Mouse (Mus musculus) liver, embryonic 11.5 days (tissue): Measurements from ENCODE around the gene Ncbp2. TPM values are rescaled to one million over a fixed set of nuclear protein-coding genes. Genes with fewer than 3 reads are reported as not detected.

Experiments
- ATAC-seq: fragments of 200-750 bp; cut with Nextera tagmentation; replicated peaks from 2 replicates; pipeline ENCODE4 v1.8.0; 2017; ENCODE audit warnings: moderate number of reproducible peaks, mild to moderate bottlenecking, moderate TSS enrichment, moderate library complexity; ENCODE audit not compliant: low FRiP score
- DNase-seq: peaks from one replicate; pipeline ENCODE4 v3.0.0-alpha.2; 2017; ENCODE audit warnings: low spot score
- H3K27ac ChIP-seq: fragments of 300-500 bp; sonication (generic); 2 replicates; pipeline ENCODE4 v1.5.1; 2014; ENCODE audit warnings: mild to moderate bottlenecking, low read depth, low read length, control low read depth
- H3K27me3 ChIP-seq: fragments of 300-500 bp; sonication (generic); replicated peaks from 2 replicates; pipeline ENCODE4 v1.6.1; 2014; ENCODE audit warnings: low read length, mixed read lengths; ENCODE audit not compliant: control insufficient read depth, insufficient read depth
- H3K36me3 ChIP-seq: fragments of 300-500 bp; sonication (generic); 2 replicates; pipeline ENCODE4 v1.6.1; 2014; ENCODE audit warnings: mild to moderate bottlenecking, low read length, moderate library complexity, mixed read lengths; ENCODE audit not compliant: control insufficient read depth, insufficient read depth
- H3K4me1 ChIP-seq: fragments of 300-500 bp; sonication (generic); replicated peaks from 2 replicates; pipeline ENCODE4 v1.6.1; 2014; ENCODE audit warnings: low read length, mixed read lengths; ENCODE audit not compliant: control insufficient read depth, insufficient read depth
- H3K4me2 ChIP-seq: fragments of 300-500 bp; sonication (generic); 2 replicates; pipeline ENCODE4 v1.6.1; 2014; ENCODE audit warnings: mild to moderate bottlenecking, control low read depth, moderate library complexity
- H3K4me3 ChIP-seq: fragments of 300-500 bp; sonication (generic); 2 replicates; pipeline ENCODE4 v1.5.1; 2014; ENCODE audit warnings: low read depth, low read length, control low read depth
- H3K9ac ChIP-seq: fragments of 300-500 bp; sonication (generic); 2 replicates; pipeline ENCODE4 v1.6.1; 2014; ENCODE audit warnings: low read depth, low read length, control low read depth
- H3K9me3 ChIP-seq: fragments of 300-500 bp; sonication (generic); 2 replicates; pipeline ENCODE4 v1.6.1; 2016; ENCODE audit warnings: low read length, inconsistent platforms, mixed read lengths; ENCODE audit not compliant: control insufficient read depth
- WGBS: fragments of 180-500 bp; shearing (Covaris S2); extraction: QIAGEN DNeasy Blood & Tissue Kit; methylation state at CpG from one replicate; pipeline ENCODE4 v1.1.7; 2014; 5-methylcytosine and 5-hydroxymethylcytosine counted together
- polyA plus RNA-seq: library from polyadenylated mRNA; unstranded; fragments of >200 nt; fragmentation: Nextera tagmentation; extraction: Ambion mirVana; gene quantifications from 2 replicates; pipeline ENCODE4 v1.2.1, GENCODE M21; 2014

Ncbp2 gene
- 93.0 and 93.5 TPM in 2 replicates for polyA plus RNA-seq

DNA sequence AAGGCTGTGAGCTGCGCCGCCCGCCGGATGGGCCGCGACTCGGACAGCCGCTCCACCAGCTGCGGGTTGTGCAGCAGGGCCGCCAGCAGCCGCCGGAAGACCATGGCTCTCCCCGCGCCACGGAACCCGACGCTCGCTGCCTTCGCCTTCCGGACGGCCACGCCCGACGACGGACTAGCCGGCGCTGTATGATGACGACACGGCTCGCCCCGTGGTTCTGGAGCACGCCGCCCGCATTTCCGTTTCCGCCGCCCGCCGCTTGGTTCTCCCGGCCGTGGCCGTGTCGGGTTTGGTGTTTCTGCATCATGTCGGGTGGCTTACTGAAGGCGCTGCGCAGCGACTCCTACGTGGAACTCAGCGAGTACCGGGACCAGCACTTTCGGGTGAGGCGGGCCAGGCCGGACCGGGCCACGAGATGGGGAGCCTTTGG lies at the start of gene Ncbp2, which contains the start of gene 0610012G03Rik:
Gene Ncbp2 (plus strand): TSS at position 169 of the 430 bp plus-strand sequence.
Gene 0610012G03Rik (minus strand): TSS at position 150 of the 430 bp plus-strand sequence.
- ATAC-seq = peak; percentile 86
- Histone ChIP-seq H3K36me3 (0 out of 2 replicates have a peak, but pooled peaks cover 11% of the 10 kb centered on the region), H3K9me3 (no peaks in the 10 kb centered on the region), H3K4me1 (peaks cover 15% of the 10 kb centered on the region), H3K27ac (peak within 1 kb of the TSS; percentile 84), H3K4me3 (peak within 1 kb of the TSS; percentile 84), H3K9ac (peak within 1 kb of the TSS; percentile 84), H3K27me3 (no peaks in the 10 kb centered on the region), H3K4me2 (peak within 1 kb of the TSS; percentile 92)
- DNase-seq = peak; percentile 96
- under 1% methylated on average over 55 of the region's 55 CpGs for WGBS

DNA sequence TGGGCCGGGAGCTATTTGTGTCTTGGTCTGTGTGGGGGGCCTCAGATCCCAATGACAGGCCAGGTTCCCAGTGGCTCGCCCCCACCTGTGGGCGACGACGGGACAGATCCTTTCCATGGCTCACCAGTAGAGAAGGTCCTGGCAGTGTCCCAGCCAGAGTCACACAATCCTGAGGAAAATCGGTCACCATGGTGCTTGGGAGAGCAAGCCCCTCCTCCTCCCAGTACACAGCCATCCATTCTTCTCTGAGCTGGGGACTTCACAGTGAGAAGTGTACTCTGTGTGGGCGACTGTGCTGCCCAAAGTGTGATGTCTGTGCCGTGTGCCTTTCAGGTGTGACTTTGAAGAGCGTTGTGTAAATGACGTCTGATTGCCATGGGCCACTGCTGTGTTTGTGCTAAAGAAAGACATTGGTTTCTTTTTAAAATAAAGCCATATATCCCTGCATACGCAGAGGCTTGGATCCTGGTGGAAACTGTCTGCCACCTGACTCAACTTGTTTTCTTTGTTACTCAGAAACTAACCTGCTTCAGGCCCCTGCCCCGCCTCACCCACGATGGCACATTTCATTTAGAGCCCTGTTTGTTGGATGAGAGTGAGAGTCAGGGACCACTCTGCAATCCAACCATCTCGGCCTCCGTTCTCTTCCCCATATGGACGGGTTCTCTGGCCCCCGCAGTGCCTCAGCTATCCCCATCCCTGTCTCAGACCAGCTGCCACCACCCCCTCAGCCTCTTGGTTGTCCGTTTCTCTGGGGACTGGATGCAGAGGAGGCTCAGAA lies 49.6 kb upstream of the Ncbp2 start:
- DNase-seq = no peak
- H3K4me3 ChIP-seq = no peak overlapping the region
- ATAC-seq = no peak

DNA sequence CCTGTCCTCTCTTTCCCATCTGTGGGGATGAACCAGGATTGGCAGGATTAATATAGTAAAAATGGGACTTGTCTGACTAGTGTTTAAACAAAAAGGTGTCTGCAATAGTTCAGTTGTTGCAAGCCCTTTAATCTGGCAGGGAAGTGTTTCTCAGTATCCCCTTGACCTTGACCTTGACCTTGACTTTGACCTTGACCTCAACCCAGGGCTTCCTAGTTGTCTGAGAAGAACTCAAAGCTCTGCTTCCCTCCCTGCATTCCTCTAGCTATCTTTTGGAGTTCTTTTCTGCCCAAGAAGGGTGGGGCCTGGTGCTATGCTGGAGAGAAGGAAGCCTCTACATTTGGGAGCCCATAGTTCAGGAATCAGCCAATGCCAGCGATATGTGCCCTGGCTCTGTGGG lies 46.4 kb upstream of the Ncbp2 start:
- Histone ChIP-seq H3K27me3 (no peaks in the 10 kb centered on the region), H3K9ac (no peak overlapping the region), H3K4me2 (no peak overlapping the region), H3K9me3 (no peaks in the 10 kb centered on the region), H3K4me3 (no peak overlapping the region), H3K36me3 (no peaks in the 10 kb centered on the region), H3K27ac (no peak overlapping the region), H3K4me1 (peaks cover 3% of the 10 kb centered on the region)
- 65% methylated on average over 1 of the region's 1 CpGs for WGBS
- no peak for DNase-seq
- ATAC-seq = no peak

More for the DNA sequence above, 49.6 kb upstream of the Ncbp2 start:
- Histone ChIP-seq H3K27me3 (no peaks in the 10 kb centered on the region), H3K9me3 (no peaks in the 10 kb centered on the region), H3K36me3 (no peaks in the 10 kb centered on the region), H3K4me1 (no peaks in the 10 kb centered on the region), H3K4me2 (no peak overlapping the region), H3K9ac (no peak overlapping the region), H3K27ac (no peak overlapping the region)
- WGBS = 85% methylated on average over 18 of the region's 18 CpGs

DNA sequence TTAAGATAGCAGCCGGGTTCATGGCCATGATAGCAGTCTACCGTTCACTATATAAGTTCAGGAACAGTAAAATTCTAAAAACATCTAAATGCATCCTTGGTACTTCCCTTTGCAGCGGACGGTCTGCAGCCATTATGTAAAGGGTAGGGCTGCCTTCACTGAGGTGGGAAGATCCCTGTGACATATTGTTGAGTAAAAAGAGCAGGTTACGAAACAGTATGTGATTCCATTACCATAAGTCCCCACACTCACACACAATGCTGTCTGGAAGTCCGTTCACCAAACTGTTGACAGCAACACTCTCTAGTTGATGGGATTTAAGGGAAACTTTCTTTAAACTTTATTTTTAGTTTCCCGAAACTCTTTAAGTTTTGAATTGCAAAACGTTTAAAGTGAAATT lies 45.1 kb upstream of the Ncbp2 start:
- WGBS = 76% methylated on average over 8 of the region's 8 CpGs
- ATAC-seq (no peak), DNase-seq (no peak)
- Histone ChIP-seq H3K4me1 (peaks cover 3% of the 10 kb centered on the region), H3K4me2 (no peak overlapping the region), H3K9ac (no peak overlapping the region), H3K27ac (no peak overlapping the region), H3K4me3 (no peak overlapping the region), H3K9me3 (no peaks in the 10 kb centered on the region), H3K27me3 (no peaks in the 10 kb centered on the region), H3K36me3 (no peaks in the 10 kb centered on the region)

DNA sequence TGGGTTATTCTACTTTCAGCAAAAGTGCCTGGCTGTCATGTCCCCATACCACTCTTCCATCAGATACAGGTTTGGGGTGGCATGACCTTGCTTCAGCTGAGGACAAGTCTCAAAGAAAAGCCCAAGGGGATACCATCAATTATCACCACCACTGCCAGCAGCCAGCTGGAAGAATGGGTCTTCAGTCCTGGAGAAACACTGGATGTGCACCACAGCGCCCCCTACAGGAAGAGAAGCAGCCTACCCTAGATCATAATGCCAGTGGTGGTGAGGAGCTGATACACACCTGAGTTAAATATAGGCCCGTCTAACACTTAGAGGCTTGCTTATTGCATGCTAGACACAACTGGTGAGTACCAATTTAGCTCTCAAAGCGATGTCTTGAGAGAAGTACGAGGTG lies 43.0 kb upstream of the Ncbp2 start:
- no peak overlapping the region for H3K9ac ChIP-seq
- no peaks in the 10 kb centered on the region for H3K9me3 ChIP-seq
- no peak overlapping the region for H3K4me3 ChIP-seq
- WGBS = 62% methylated on average over 4 of the region's 4 CpGs
- no peaks in the 10 kb centered on the region for H3K36me3 ChIP-seq
- no peak overlapping the region for H3K27ac ChIP-seq
- peaks cover 3% of the 10 kb centered on the region for H3K4me1 ChIP-seq
- DNase-seq (no peak), ATAC-seq (no peak)
- no peaks in the 10 kb centered on the region for H3K27me3 ChIP-seq
- no peak overlapping the region for H3K4me2 ChIP-seq

DNA sequence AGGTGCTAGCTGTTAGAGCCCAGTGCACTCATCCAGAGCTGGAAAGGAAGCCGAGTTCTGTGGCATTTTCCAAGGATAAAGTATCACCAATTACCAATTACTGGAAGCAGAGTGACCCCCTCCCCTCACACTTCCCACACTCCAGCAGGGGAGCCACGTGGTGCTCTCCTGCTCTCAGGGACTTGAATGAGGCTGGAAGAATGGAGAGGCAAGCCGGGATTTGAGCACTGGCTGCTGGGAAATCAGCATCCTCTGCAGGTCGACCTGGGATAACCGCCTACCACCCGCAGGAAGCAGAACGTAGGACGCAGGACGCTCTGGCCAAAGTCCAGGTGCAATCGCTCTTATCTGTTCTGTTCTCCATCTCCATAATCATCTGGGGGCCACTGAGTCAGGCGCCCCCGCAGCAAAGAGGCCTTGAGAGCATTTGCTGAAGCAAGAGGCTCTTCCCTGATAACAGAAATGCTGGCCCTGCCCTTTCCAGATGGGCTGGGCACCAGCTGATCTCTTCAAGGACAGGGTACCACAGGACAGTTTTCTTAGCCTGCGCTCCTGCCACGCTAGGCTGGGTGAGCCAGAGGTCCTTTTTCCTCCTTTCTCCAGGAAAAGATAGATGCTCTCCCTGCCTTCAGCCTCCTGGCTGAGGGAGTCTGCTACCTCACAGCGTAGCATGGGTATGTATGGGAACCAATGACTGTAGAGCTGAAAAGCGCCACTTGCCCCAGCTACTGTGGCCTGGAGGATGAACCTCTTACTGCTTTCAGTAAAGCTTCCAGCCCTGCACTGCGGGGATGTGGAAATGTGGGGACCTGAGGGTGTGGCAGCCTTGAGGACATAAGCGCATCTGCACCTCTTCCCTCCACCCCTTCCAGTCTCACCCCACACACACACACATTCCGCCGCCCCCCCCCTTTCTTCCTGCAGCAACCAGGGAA lies 42.2 kb upstream of the Ncbp2 start:
- Histone ChIP-seq H3K4me2 (peak overlapping the region; percentile 52), H3K36me3 (no peaks in the 10 kb centered on the region), H3K27ac (no peak overlapping the region), H3K9ac (no peak overlapping the region), H3K4me1 (peaks cover 3% of the 10 kb centered on the region), H3K27me3 (no peaks in the 10 kb centered on the region), H3K9me3 (no peaks in the 10 kb centered on the region), H3K4me3 (peak overlapping the region; percentile 24; the same call in 1 of the 2 replicates)
- 35% methylated on average over 20 of the region's 20 CpGs for WGBS
- ATAC-seq = no peak
- DNase-seq = no peak

DNA sequence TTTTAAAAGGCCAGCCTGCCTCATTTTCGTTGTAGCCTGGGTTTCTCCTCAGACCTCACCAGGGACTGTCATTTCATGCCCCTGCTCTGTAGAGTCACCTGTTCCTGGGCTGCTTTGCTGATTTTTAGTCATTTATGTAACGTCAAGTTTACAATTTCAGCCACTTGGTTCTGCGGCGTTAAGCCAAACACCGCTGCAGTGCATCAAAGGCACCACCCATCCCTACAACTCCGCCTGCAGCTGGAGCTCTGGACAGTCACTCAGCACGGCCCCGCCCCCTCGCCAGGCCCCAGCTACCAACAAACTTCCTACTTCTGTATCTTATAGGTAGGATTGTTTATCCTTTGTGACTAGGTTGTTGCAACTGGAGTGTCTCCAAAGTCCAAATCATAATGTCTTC lies 41.4 kb upstream of the Ncbp2 start:
- no peaks in the 10 kb centered on the region for H3K9me3 ChIP-seq
- H3K4me3 ChIP-seq = peak overlapping the region; percentile 24; the same call in 1 of the 2 replicates
- no peaks in the 10 kb centered on the region for H3K36me3 ChIP-seq
- peaks cover 3% of the 10 kb centered on the region for H3K4me1 ChIP-seq
- no peak for ATAC-seq
- peak overlapping the region; percentile 52 for H3K4me2 ChIP-seq
- DNase-seq = no peak
- H3K9ac ChIP-seq = no peak overlapping the region
- WGBS = 12% methylated on average over 9 of the region's 9 CpGs
- H3K27me3 ChIP-seq = no peaks in the 10 kb centered on the region
- H3K27ac ChIP-seq = no peak overlapping the region

DNA sequence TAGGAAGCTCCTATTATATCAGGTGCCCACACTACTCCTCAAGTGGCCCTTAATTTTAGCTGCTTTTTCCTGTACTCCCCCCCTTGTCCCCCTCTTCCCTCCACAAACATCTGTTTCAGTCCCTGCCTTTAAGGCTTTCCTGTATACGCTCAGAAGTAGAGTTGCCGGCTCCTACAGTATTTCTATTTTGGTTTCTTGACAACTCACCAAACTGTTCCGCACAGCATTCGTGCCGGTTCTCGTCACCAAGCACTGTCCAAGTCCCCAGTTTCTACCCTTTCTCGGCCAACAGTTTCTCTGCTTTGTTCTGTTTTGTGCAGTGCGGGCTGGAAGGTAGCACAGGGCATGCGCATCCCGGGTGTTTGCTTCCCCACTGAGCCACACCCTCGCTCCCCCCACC lies 39.4 kb upstream of the Ncbp2 start:
- Histone ChIP-seq H3K27ac (no peak overlapping the region), H3K4me2 (no peak overlapping the region), H3K36me3 (no peaks in the 10 kb centered on the region), H3K27me3 (no peaks in the 10 kb centered on the region), H3K9me3 (no peaks in the 10 kb centered on the region), H3K9ac (no peak overlapping the region), H3K4me3 (no peak overlapping the region), H3K4me1 (peaks cover 3% of the 10 kb centered on the region)
- 64% methylated on average over 11 of the region's 11 CpGs for WGBS
- DNase-seq (no peak), ATAC-seq (no peak)
